Mouse (Mus musculus) embryonic facial prominence, embryonic 11.5 days (tissue): ENCODE results near the gene Zmym5. TPM values are rescaled to one million over a fixed set of nuclear protein-coding genes. Genes with fewer than 3 reads are reported as not detected.
"Not testable (repeated sequence)": the region's sequence is repeated elsewhere in the genome, so short reads cannot be mapped to it uniquely, and the experiment has no call there.

ENCODE experiments used
- ATAC-seq: fragments of 200-750 bp; cut with Nextera tagmentation; replicated peaks from 2 replicates; pipeline ENCODE4 v1.8.0; 2017; ENCODE audit warnings: low read depth; ENCODE audit not compliant: insufficient number of reproducible peaks, low FRiP score, low TSS enrichment
- DNase-seq: peaks from one replicate; pipeline ENCODE4 v3.0.0-alpha.2; 2015; ENCODE audit warnings: low spot score
- H3K27ac ChIP-seq: fragments of 300-500 bp; sonication (generic); replicated peaks from 2 replicates; pipeline ENCODE4 v1.5.1; 2014; ENCODE audit warnings: mild to moderate bottlenecking, low read depth, low read length, control low read depth
- H3K27me3 ChIP-seq: fragments of 300-500 bp; sonication (generic); 2 replicates; pipeline ENCODE4 v1.6.1; 2014; ENCODE audit warnings: mild to moderate bottlenecking, low read length, moderate library complexity, mixed read lengths; ENCODE audit not compliant: control insufficient read depth, insufficient read depth
- H3K36me3 ChIP-seq: fragments of 300-500 bp; sonication (generic); replicated peaks from 2 replicates; pipeline ENCODE4 v1.6.1; 2014; ENCODE audit warnings: low read depth, mild to moderate bottlenecking, low read length, moderate library complexity, mixed read lengths; ENCODE audit not compliant: control insufficient read depth, insufficient read depth
- H3K4me1 ChIP-seq: fragments of 300-500 bp; sonication (generic); 2 replicates; pipeline ENCODE4 v1.6.1; 2014; ENCODE audit warnings: low read length, mixed read lengths; ENCODE audit not compliant: control insufficient read depth, insufficient read depth
- H3K4me2 ChIP-seq: fragments of 300-500 bp; sonication (generic); 2 replicates; pipeline ENCODE4 v1.6.1; 2014; ENCODE audit warnings: low read depth, mild to moderate bottlenecking, control low read depth, low read length, moderate library complexity
- H3K4me3 ChIP-seq: fragments of 300-500 bp; sonication (generic); 2 replicates; pipeline ENCODE4 v1.5.1; 2014; ENCODE audit warnings: low read depth, low read length, control low read depth
- H3K9ac ChIP-seq: fragments of 300-500 bp; sonication (generic); replicated peaks from 2 replicates; pipeline ENCODE4 v1.6.1; 2014; ENCODE audit warnings: mild to moderate bottlenecking, control low read depth, low read length
- H3K9me3 ChIP-seq: fragments of 300-500 bp; sonication (generic); replicated peaks from 2 replicates; pipeline ENCODE4 v1.6.1; 2016; ENCODE audit warnings: mild to moderate bottlenecking, low read length, inconsistent platforms, mixed read lengths; ENCODE audit not compliant: control insufficient read depth
- WGBS: fragments of 180-500 bp; shearing (Covaris S2); extraction: QIAGEN DNeasy Blood & Tissue Kit; methylation state at CpG from one replicate; pipeline ENCODE4 v1.1.7; 2014; 5-methylcytosine and 5-hydroxymethylcytosine counted together
- polyA plus RNA-seq: library from polyadenylated mRNA; unstranded; fragments of >200 nt; fragmentation: Nextera tagmentation; extraction: Ambion mirVana; gene quantifications from 2 replicates; pipeline ENCODE4 v1.2.1, GENCODE M21; 2014

The Zmym5 gene
- polyA plus RNA-seq, 1 experiment from 2014 or later: 24.2 TPM

DNA sequence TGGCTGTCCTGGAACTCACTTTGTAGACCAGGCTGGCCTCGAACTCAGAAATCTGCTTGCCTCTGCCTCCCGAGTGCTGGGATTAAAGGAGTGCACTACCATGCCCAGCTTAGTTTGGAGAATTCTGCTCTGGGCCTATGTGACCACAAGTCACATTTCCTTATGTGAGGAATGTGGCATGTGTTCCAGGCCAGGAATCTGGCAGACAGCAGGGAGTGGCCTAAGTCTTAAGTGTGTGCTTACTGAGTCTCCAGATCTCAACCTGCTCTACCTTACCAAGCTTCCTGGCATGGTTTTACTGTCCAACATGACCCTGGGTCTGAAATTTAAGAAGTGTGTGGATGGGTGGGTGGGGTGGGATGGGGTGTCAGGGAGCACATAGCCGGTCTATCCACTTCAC, 20.6 kb upstream of the Zmym5 start:
- DNase-seq (no peak), ATAC-seq (no peak)
- Histone ChIP-seq H3K27me3 (no peaks in the 10 kb centered on the region), H3K4me2 (no peak overlapping the region), H3K9me3 (no peaks in the 10 kb centered on the region), H3K4me1 (no peaks in the 10 kb centered on the region), H3K9ac (no peak overlapping the region), H3K27ac (no peak overlapping the region), H3K36me3 (no peaks in the 10 kb centered on the region), H3K4me3 (no peak overlapping the region)
- 87% methylated on average over 3 of the region's 3 CpGs for WGBS

DNA sequence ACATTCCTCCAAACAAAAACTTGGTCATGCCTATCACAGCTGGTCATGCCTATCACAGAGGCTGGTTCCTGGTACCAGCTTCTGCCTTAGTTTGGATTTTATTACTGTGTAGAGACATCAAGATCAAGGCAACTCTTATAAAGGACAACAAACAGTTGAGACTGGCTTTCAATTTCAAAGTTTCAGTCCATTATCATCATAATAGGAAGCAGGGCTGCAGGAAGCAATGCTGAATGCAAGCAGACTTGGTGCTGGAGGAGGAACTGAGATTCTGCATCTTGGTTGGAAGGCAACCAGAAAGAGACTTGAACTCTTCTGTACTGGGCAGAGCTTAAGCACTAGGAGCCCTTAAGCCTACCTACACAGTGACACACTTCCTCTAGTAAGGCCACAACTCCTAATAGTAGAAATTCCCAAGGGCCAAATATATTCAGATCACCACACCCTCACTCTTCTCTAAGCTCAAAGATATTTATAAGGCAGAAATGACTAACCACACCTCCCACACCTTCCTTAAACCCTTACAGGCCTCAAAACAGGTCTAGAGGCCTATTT, 19.1 kb upstream of the Zmym5 start:
- H3K27me3 ChIP-seq: no peaks in the 10 kb centered on the region
- no peak overlapping the region for H3K27ac ChIP-seq
- ATAC-seq (no peak), DNase-seq (no peak)
- no peak overlapping the region for H3K9ac ChIP-seq
- no peak overlapping the region for H3K4me2 ChIP-seq
- H3K4me1 ChIP-seq: no peaks in the 10 kb centered on the region
- no peak overlapping the region for H3K4me3 ChIP-seq
- no peaks in the 10 kb centered on the region for H3K36me3 ChIP-seq
- H3K9me3 ChIP-seq: no peaks in the 10 kb centered on the region

DNA sequence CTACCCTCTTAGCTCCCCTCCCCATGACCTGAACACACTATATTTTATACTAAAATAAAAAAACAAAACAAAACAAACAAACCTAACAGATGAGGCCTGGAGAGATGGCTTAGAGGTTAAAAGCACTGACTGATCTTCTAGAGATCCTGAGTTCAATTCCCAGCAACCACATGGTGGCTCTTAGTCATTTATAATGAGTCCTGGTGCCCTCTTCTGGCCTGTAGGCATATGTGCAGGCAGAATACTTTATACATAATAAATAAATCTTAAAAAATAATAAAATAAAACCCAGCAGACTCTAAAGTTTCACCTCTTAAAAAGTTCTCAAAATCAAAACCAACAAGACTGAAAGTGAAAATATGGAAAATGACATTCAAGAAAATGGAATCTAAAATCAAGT, 13.0 kb upstream of the Zmym5 start:
- H3K9me3 ChIP-seq: no peaks in the 10 kb centered on the region
- H3K4me2 ChIP-seq: no peak overlapping the region
- ATAC-seq: no peak
- no peak overlapping the region for H3K27ac ChIP-seq
- H3K9ac ChIP-seq: no peak overlapping the region
- no peaks in the 10 kb centered on the region for H3K4me1 ChIP-seq
- DNase-seq: no peak
- H3K27me3 ChIP-seq: no peaks in the 10 kb centered on the region
- no peaks in the 10 kb centered on the region for H3K36me3 ChIP-seq
- H3K4me3 ChIP-seq: no peak overlapping the region

DNA sequence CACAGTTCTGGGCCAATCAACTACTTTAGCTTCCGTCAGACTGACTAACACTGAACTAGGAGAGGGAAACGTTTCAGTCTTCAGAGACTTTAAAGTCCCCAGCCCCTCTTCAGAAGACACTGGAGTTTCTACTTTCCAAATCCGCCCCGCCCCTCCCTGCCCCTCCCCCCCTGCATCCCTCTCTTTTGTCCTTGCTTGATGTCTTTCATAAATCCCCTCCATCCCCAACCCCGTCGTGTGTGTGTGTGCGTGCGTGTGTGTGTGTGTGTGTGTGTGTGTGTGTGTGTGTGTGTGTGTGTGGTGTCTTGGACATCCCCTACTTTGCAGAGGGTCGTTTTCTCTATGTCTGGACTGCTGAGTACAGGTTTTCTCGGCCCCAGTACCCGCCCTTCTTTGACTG, 6.1 kb upstream of the Zmym5 start:
- ATAC-seq: no peak
- Histone ChIP-seq H3K9ac (no peak overlapping the region), H3K9me3 (no peaks in the 10 kb centered on the region), H3K36me3 (no peaks in the 10 kb centered on the region), H3K4me3 (no peak overlapping the region), H3K4me1 (no peaks in the 10 kb centered on the region), H3K27ac (no peak overlapping the region), H3K27me3 (no peaks in the 10 kb centered on the region), H3K4me2 (no peak overlapping the region)
- WGBS: 6% methylated on average over 7 of the region's 11 CpGs
- DNase-seq: peak; percentile 43

DNA sequence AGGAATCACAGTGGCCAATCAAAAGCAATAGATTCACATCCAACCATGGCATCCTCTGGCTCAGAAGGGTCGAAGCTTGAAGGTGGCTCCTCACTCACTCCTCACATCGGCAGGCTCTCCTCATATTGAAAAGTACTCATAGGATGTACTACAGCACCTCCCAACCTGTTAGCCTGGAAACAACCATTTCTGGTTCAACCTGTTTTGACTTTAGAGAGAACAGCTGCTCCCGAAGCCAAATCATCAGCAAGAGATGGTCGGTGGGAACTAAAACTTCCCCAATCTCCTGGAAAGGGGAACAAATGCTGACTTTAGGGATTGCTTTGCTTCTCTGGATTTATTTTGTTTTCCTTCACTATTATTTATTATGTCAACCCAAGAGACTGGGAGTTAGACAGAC, 5.6 kb upstream of the Zmym5 start:
- Histone ChIP-seq H3K4me3 (no peak overlapping the region), H3K27me3 (no peaks in the 10 kb centered on the region), H3K9me3 (no peaks in the 10 kb centered on the region), H3K4me1 (no peaks in the 10 kb centered on the region), H3K27ac (no peak overlapping the region), H3K4me2 (no peak overlapping the region), H3K36me3 (no peaks in the 10 kb centered on the region), H3K9ac (no peak overlapping the region)
- WGBS: 76% methylated on average over 4 of the region's 4 CpGs
- DNase-seq: peak; percentile 62
- ATAC-seq: no peak

DNA sequence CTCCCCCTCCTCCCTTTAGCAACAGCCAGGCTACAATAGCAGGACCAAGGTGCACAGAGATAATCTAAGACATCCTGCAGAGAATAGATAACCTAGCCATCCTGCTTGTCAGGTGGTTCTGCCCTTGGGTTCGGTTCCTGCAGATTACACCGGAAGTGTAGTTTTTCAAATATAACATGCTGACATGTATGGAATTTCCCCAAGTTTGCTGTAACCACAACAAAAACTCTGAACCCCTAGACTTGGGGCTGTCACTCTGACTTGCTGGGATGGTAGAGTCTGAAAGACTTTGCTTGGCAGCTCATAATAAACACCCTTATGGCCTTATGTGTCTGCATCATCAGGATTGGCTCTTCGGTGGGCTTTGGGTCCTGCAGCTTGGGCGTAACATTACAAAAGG, 5.0 kb upstream of the Zmym5 start:
- no peaks in the 10 kb centered on the region for H3K4me1 ChIP-seq
- H3K36me3 ChIP-seq: no peaks in the 10 kb centered on the region
- no peak overlapping the region for H3K27ac ChIP-seq
- no peak overlapping the region for H3K4me2 ChIP-seq
- no peak overlapping the region for H3K9ac ChIP-seq
- DNase-seq (no peak), ATAC-seq (no peak)
- H3K4me3 ChIP-seq: no peak overlapping the region
- H3K9me3 ChIP-seq: no peaks in the 10 kb centered on the region
- no peaks in the 10 kb centered on the region for H3K27me3 ChIP-seq
- 92% methylated on average over 4 of the region's 4 CpGs for WGBS

DNA sequence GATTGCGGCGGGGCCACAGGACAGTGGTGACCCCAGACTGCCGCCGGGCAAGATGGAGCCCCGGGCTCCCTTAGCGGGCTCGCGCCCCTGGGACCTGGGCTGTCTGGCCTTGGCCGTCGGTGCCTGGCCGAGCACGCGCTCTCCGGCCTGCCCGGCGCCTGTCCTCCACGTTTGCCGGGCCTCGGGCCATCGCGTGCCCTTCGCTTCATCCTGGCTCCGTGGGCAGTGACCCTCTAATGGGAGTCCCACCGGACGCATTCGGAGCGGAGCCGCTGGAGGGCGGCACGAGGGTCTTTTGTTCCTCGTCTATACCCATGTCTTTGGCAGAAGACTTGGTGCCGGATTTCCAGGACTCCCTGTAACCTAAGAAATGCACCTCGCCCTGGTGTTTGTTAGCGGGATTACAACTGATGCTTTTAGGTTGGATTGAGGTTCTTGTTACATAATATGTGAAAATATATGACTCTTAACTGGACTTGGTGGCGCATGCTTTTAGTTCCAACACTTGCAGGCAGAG, 1.1 kb upstream of the Zmym5 start:
- no peaks in the 10 kb centered on the region for H3K27me3 ChIP-seq
- H3K9ac ChIP-seq: peak overlapping the region; percentile 44
- H3K9me3 ChIP-seq: no peaks in the 10 kb centered on the region
- peak; percentile 60 for ATAC-seq
- H3K4me3 ChIP-seq: peak overlapping the region; percentile 55
- peak overlapping the region; percentile 23 for H3K27ac ChIP-seq
- 1% methylated on average over 34 of the region's 35 CpGs for WGBS
- no peaks in the 10 kb centered on the region for H3K4me1 ChIP-seq
- H3K4me2 ChIP-seq: peak overlapping the region; percentile 31
- peak; percentile 91 for DNase-seq
- no peaks in the 10 kb centered on the region for H3K36me3 ChIP-seq

DNA sequence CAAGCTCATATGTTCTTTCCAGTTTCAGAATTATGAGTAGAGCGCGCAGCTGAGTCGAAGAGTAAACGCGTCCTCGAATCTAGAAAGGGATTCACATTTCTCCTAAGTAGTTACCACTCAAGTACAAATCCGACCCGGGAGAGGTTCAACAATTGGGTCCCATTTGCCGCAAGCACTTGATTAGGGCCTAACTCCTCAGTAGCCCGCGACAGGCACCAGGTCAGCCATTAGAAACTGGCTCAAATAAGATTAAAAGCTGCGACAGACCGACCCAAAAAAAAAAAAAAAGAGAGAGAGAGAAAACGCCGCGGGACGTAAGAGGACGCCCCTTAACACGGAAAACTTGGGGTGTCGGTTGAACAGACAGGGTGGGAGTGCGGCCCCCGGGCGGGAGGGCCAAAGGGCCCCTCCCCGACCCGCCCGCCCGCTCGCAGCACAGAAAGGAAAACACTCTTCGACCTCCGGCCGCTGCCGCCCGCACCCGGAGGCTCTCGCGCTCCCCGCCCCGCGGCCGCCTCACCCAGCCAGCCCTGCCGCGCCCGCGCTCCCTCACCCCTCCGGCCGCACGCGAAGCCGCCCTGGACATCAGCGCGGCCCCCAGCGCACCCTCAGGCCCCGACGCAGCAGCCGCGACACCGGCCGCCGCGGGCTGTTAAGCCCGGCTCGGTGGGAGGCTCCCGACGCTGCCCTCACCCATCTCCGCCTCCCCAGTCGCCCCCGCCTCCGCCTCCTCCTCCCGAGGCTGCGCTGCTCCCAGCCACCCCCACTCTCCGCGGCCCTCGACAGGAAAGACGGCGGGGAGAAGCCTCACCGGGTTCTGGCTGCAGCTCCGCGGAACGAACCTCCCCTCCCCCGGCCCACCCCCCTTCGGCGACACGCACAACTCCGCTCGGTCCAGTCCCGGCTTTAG, 480 bp downstream of the Zmym5 start:
- ATAC-seq, H3K36me3 ChIP-seq, H3K4me1 ChIP-seq, H3K27me3 ChIP-seq, H3K9me3 ChIP-seq: not testable (repeated sequence)
- H3K27ac ChIP-seq: peak overlapping the region; percentile 73
- H3K4me2 ChIP-seq: peak overlapping the region; percentile 55
- H3K4me3 ChIP-seq: peak overlapping the region; percentile 75
- DNase-seq: peak; percentile 39
- H3K9ac ChIP-seq: peak overlapping the region; percentile 82
- 1% methylated on average over 35 of the region's 86 CpGs for WGBS
